Mouse (Mus musculus) limb, embryonic 11.5 days (tissue): ENCODE results near the gene Rab25. TPM values are rescaled to one million over a fixed set of nuclear protein-coding genes. Genes with fewer than 3 reads are reported as not detected.

Experiments
- ATAC-seq: fragments of 200-750 bp; cut with Nextera tagmentation; 2 replicates; pipeline ENCODE4 v1.8.0; 2017; ENCODE audit warnings: low read depth; ENCODE audit not compliant: insufficient number of reproducible peaks, low FRiP score, low TSS enrichment
- DNase-seq: peaks from one replicate; pipeline ENCODE4 v3.0.0-alpha.2; 2015; ENCODE audit warnings: low spot score
- H3K27ac ChIP-seq: fragments of 300-500 bp; sonication (generic); replicated peaks from 2 replicates; pipeline ENCODE4 v1.5.1; 2014; ENCODE audit warnings: low read depth, mild to moderate bottlenecking, low read length
- H3K27me3 ChIP-seq: fragments of 300-500 bp; sonication (generic); 2 replicates; pipeline ENCODE4 v1.6.1; 2014; ENCODE audit warnings: mild to moderate bottlenecking, low read length, mixed read lengths; ENCODE audit not compliant: control insufficient read depth, insufficient read depth
- H3K36me3 ChIP-seq: fragments of 300-500 bp; sonication (generic); 2 replicates; pipeline ENCODE4 v1.6.1; 2014; ENCODE audit warnings: mild to moderate bottlenecking, low read length, moderate library complexity, mixed read lengths; ENCODE audit not compliant: control insufficient read depth, insufficient read depth
- H3K4me1 ChIP-seq: fragments of 300-500 bp; sonication (generic); 2 replicates; pipeline ENCODE4 v1.6.1; 2014; ENCODE audit warnings: low read length, mixed read lengths; ENCODE audit not compliant: control insufficient read depth, insufficient read depth
- H3K4me2 ChIP-seq: fragments of 300-500 bp; sonication (generic); 2 replicates; pipeline ENCODE4 v1.6.1; 2014; ENCODE audit warnings: low read depth, mild to moderate bottlenecking, moderate library complexity; ENCODE audit not compliant: severe bottlenecking
- H3K4me3 ChIP-seq: fragments of 300-500 bp; sonication (generic); 2 replicates; pipeline ENCODE4 v1.5.1; 2014; ENCODE audit warnings: low read depth, low read length
- H3K9ac ChIP-seq: fragments of 300-500 bp; sonication (generic); 2 replicates; pipeline ENCODE4 v1.6.1; 2014; ENCODE audit warnings: mild to moderate bottlenecking, low read length
- H3K9me3 ChIP-seq: fragments of 300-500 bp; sonication (generic); 2 replicates; pipeline ENCODE4 v1.6.1; 2016; ENCODE audit warnings: low read length; ENCODE audit not compliant: control insufficient read depth
- WGBS: fragments of 180-500 bp; shearing (Covaris S2); extraction: QIAGEN DNeasy Blood & Tissue Kit; methylation state at CpG from one replicate; pipeline ENCODE4 v1.1.7; 2014; 5-methylcytosine and 5-hydroxymethylcytosine counted together
- polyA plus RNA-seq: library from polyadenylated mRNA; unstranded; fragments of >200 nt; fragmentation: Nextera tagmentation; extraction: Ambion mirVana; gene quantifications from 2 replicates; pipeline ENCODE4 v1.2.1, GENCODE M21; 2014

Rab25 gene
- polyA plus RNA-seq, 1 experiment from 2014 or later: 2.4 TPM

GRCm38 (mm10) chr3:88518411-88518810 lies 29.7 kb downstream of the Rab25 start:
- no peak overlapping the region for H3K9ac ChIP-seq
- 68% methylated on average over 4 of the region's 4 CpGs for WGBS

GRCm38 (mm10) chr3:88516407-88516806 lies 31.7 kb downstream of the Rab25 start:
- H3K4me2 ChIP-seq: no peak overlapping the region
- peaks cover 19% of the 10 kb centered on the region for H3K4me1 ChIP-seq
- H3K27ac ChIP-seq: no peak overlapping the region
- no peaks in the 10 kb centered on the region for H3K27me3 ChIP-seq
- H3K4me3 ChIP-seq: no peak overlapping the region
- ATAC-seq: no peak
- no peak for DNase-seq
- H3K9me3 ChIP-seq: no peaks in the 10 kb centered on the region
- H3K9ac ChIP-seq: no peak overlapping the region
- no peaks in the 10 kb centered on the region for H3K36me3 ChIP-seq
- WGBS: 78% methylated on average over 2 of the region's 2 CpGs

More at GRCm38 (mm10) chr3:88518411-88518810, 29.7 kb downstream of the Rab25 start:
- DNase-seq (no peak), ATAC-seq (no peak)
- H3K27me3 ChIP-seq: no peaks in the 10 kb centered on the region
- H3K4me1 ChIP-seq: 0 out of 2 replicates have a peak, but pooled peaks cover 2% of the 10 kb centered on the region
- H3K36me3 ChIP-seq: no peaks in the 10 kb centered on the region
- H3K4me3 ChIP-seq: no peak overlapping the region
- no peak overlapping the region for H3K4me2 ChIP-seq
- H3K9me3 ChIP-seq: no peaks in the 10 kb centered on the region
- no peak overlapping the region for H3K27ac ChIP-seq

GRCm38 (mm10) chr3:88515095-88515386 lies 33.1 kb downstream of the Rab25 start:
- H3K27me3 ChIP-seq: no peaks in the 10 kb centered on the region
- ATAC-seq (no peak), DNase-seq (no peak)
- H3K4me1 ChIP-seq: peaks cover 27% of the 10 kb centered on the region
- no peak overlapping the region for H3K4me2 ChIP-seq
- no peak overlapping the region for H3K9ac ChIP-seq
- H3K27ac ChIP-seq: no peak overlapping the region
- H3K36me3 ChIP-seq: no peaks in the 10 kb centered on the region
- no peak overlapping the region for H3K4me3 ChIP-seq
- 93% methylated on average over 2 of the region's 2 CpGs for WGBS
- H3K9me3 ChIP-seq: no peaks in the 10 kb centered on the region

- ATAC-seq (no peak), DNase-seq (no peak)
- Histone ChIP-seq H3K27ac (no peak overlapping the region), H3K36me3 (no peaks in the 10 kb centered on the region), H3K9ac (no peak overlapping the region), H3K27me3 (no peaks in the 10 kb centered on the region), H3K4me2 (no peak overlapping the region), H3K9me3 (no peaks in the 10 kb centered on the region), H3K4me3 (no peak overlapping the region), H3K4me1 (peaks cover 31% of the 10 kb centered on the region)
- WGBS: 76% methylated on average over 10 of the region's 10 CpGs
These were observed 33.6 kb downstream of the Rab25 start for GRCm38 (mm10) chr3:88514231-88515094.

- Histone ChIP-seq H3K9me3 (no peaks in the 10 kb centered on the region), H3K9ac (no peak overlapping the region), H3K4me3 (no peak overlapping the region), H3K4me1 (peaks cover 34% of the 10 kb centered on the region), H3K27ac (peak overlapping the region; percentile 24; the same call in 1 of the 2 replicates), H3K4me2 (no peak overlapping the region), H3K36me3 (no peaks in the 10 kb centered on the region), H3K27me3 (no peaks in the 10 kb centered on the region)
- 81% methylated on average over 7 of the region's 7 CpGs for WGBS
- no peak for DNase-seq
- ATAC-seq: no peak
These were observed 34.5 kb downstream of the Rab25 start for GRCm38 (mm10) chr3:88513546-88514115.

GRCm38 (mm10) chr3:88512896-88513545 lies 35.1 kb downstream of the Rab25 start:
- H3K4me3 ChIP-seq: no peak overlapping the region
- no peaks in the 10 kb centered on the region for H3K27me3 ChIP-seq
- WGBS: 41% methylated on average over 12 of the region's 15 CpGs
- no peak for ATAC-seq
- no peak overlapping the region for H3K4me2 ChIP-seq
- no peaks in the 10 kb centered on the region for H3K36me3 ChIP-seq
- H3K9me3 ChIP-seq: no peaks in the 10 kb centered on the region
- no peak overlapping the region for H3K9ac ChIP-seq
- peak overlapping the region; percentile 45 for H3K27ac ChIP-seq
- DNase-seq: no peak
- H3K4me1 ChIP-seq: peaks cover 34% of the 10 kb centered on the region

- no peak overlapping the region for H3K4me2 ChIP-seq
- no peak overlapping the region for H3K9ac ChIP-seq
- no peaks in the 10 kb centered on the region for H3K36me3 ChIP-seq
- peak overlapping the region; percentile 45 for H3K27ac ChIP-seq
- DNase-seq (peak; percentile 51), ATAC-seq (no peak)
- no peaks in the 10 kb centered on the region for H3K9me3 ChIP-seq
- H3K27me3 ChIP-seq: no peaks in the 10 kb centered on the region
- no peak overlapping the region for H3K4me3 ChIP-seq
- peaks cover 34% of the 10 kb centered on the region for H3K4me1 ChIP-seq
- WGBS: 44% methylated on average over 6 of the region's 6 CpGs
These were observed 35.8 kb downstream of the Rab25 start for GRCm38 (mm10) chr3:88512141-88512895.

- Histone ChIP-seq H3K4me3 (no peak overlapping the region), H3K27ac (no peak overlapping the region; the same call in 1 of the 2 replicates), H3K9ac (no peak overlapping the region), H3K4me2 (no peak overlapping the region), H3K27me3 (no peaks in the 10 kb centered on the region), H3K4me1 (peaks cover 34% of the 10 kb centered on the region), H3K36me3 (no peaks in the 10 kb centered on the region), H3K9me3 (no peaks in the 10 kb centered on the region)
- 59% methylated on average over 4 of the region's 4 CpGs for WGBS
- DNase-seq: no peak
- ATAC-seq: no peak
These were observed 36.5 kb downstream of the Rab25 start for GRCm38 (mm10) chr3:88511559-88511958.
